Mouse (Mus musculus): ENCODE data around the gene Tagln. TPM values are rescaled to one million over a fixed set of nuclear protein-coding genes. Genes with fewer than 3 reads are reported as not detected.

Gene Tagln
- polyA plus RNA-seq, 1 experiment from 2014 or later, result 3.1 TPM

GRCm38 (mm10) chr9:45943628-45944505 is 8.0 kb upstream of the Tagln start:
- H3K4me1 ChIP-seq, result no peaks in the 10 kb centered on the region
- no peaks in the 10 kb centered on the region for H3K27me3 ChIP-seq
- no peak overlapping the region for H3K9ac ChIP-seq
- WGBS, result 92% methylated on average over 8 of the region's 8 CpGs
- peaks cover 94% of the 10 kb centered on the region for H3K36me3 ChIP-seq (ENCODE audit: poor library complexity, severe bottlenecking)
- no peaks in the 10 kb centered on the region for H3K9me3 ChIP-seq (replicated peaks)
- no peak overlapping the region for H3K4me2 ChIP-seq
- ATAC-seq, result no peak
- no peak overlapping the region for H3K27ac ChIP-seq
- H3K4me3 ChIP-seq, result no peak overlapping the region

- Histone ChIP-seq H3K4me1 (no peaks in the 10 kb centered on the region), H3K4me2 (no peak overlapping the region), H3K9ac (no peak overlapping the region), H3K27ac (no peak overlapping the region), H3K9me3 (replicated peaks) (no peaks in the 10 kb centered on the region), H3K4me3 (no peak overlapping the region), H3K27me3 (no peaks in the 10 kb centered on the region), H3K36me3 (ENCODE audit: poor library complexity, severe bottlenecking) (peaks cover 94% of the 10 kb centered on the region)
- 88% methylated on average over 8 of the region's 8 CpGs for WGBS
- ATAC-seq, result no peak
These were observed 7.1 kb upstream of the Tagln start for GRCm38 (mm10) chr9:45942916-45943315.

GRCm38 (mm10) chr9:45942464-45942863 is 6.6 kb upstream of the Tagln start:
- ATAC-seq, result no peak
- H3K27me3 ChIP-seq, result no peaks in the 10 kb centered on the region
- H3K4me2 ChIP-seq, result no peak overlapping the region
- H3K9ac ChIP-seq, result no peak overlapping the region
- no peak overlapping the region for H3K27ac ChIP-seq
- no peaks in the 10 kb centered on the region for H3K9me3 ChIP-seq (replicated peaks)
- H3K4me3 ChIP-seq, result no peak overlapping the region
- 92% methylated on average over 16 of the region's 16 CpGs for WGBS
- H3K4me1 ChIP-seq, result no peaks in the 10 kb centered on the region
- peaks cover 90% of the 10 kb centered on the region for H3K36me3 ChIP-seq (ENCODE audit: poor library complexity, severe bottlenecking)

GRCm38 (mm10) chr9:45941329-45941888 is 5.6 kb upstream of the Tagln start:
- Histone ChIP-seq H3K27ac (no peak overlapping the region), H3K4me1 (peaks cover under 1% of the 10 kb centered on the region; the same call in 1 of the 2 replicates), H3K4me3 (no peak overlapping the region), H3K36me3 (ENCODE audit: poor library complexity, severe bottlenecking) (peaks cover 79% of the 10 kb centered on the region), H3K27me3 (peaks cover 2% of the 10 kb centered on the region; the same call in 1 of the 2 replicates), H3K4me2 (no peak overlapping the region), H3K9ac (no peak overlapping the region), H3K9me3 (replicated peaks) (no peaks in the 10 kb centered on the region)
- ATAC-seq, result 0 out of 2 replicates have a peak, but pooled peaks have one; percentile 10
- WGBS, result 59% methylated on average over 18 of the region's 18 CpGs

GRCm38 (mm10) chr9:45939794-45940193 is 3.9 kb upstream of the Tagln start:
- H3K27ac ChIP-seq, result no peak overlapping the region
- H3K36me3 ChIP-seq (ENCODE audit: poor library complexity, severe bottlenecking), result peaks cover 63% of the 10 kb centered on the region
- H3K27me3 ChIP-seq, result peaks cover 4% of the 10 kb centered on the region; the same call in 1 of the 2 replicates
- no peak overlapping the region for H3K4me2 ChIP-seq
- ATAC-seq, result no peak
- WGBS, result 97% methylated on average over 6 of the region's 6 CpGs
- H3K4me1 ChIP-seq, result peaks cover 8% of the 10 kb centered on the region; the same call in 1 of the 2 replicates
- H3K9ac ChIP-seq, result no peak overlapping the region
- no peak overlapping the region for H3K4me3 ChIP-seq
- H3K9me3 ChIP-seq (replicated peaks), result no peaks in the 10 kb centered on the region

GRCm38 (mm10) chr9:45938952-45939637 is 3.2 kb upstream of the Tagln start:
- Histone ChIP-seq H3K9me3 (replicated peaks) (no peaks in the 10 kb centered on the region), H3K36me3 (ENCODE audit: poor library complexity, severe bottlenecking) (peaks cover 56% of the 10 kb centered on the region), H3K9ac (no peak overlapping the region), H3K27ac (no peak overlapping the region), H3K27me3 (peaks cover 4% of the 10 kb centered on the region; the same call in 1 of the 2 replicates), H3K4me1 (peaks cover 8% of the 10 kb centered on the region; the same call in 1 of the 2 replicates), H3K4me2 (no peak overlapping the region), H3K4me3 (no peak overlapping the region)
- 89% methylated on average over 15 of the region's 15 CpGs for WGBS
- no peak for ATAC-seq

GRCm38 (mm10) chr9:45938088-45938487 is 2.2 kb upstream of the Tagln start:
- no peak for ATAC-seq
- Histone ChIP-seq H3K9me3 (replicated peaks) (no peaks in the 10 kb centered on the region), H3K4me3 (no peak overlapping the region), H3K9ac (no peak overlapping the region), H3K36me3 (ENCODE audit: poor library complexity, severe bottlenecking) (peaks cover 46% of the 10 kb centered on the region), H3K27me3 (peaks cover 4% of the 10 kb centered on the region; the same call in 1 of the 2 replicates), H3K27ac (no peak overlapping the region), H3K4me2 (no peak overlapping the region), H3K4me1 (peaks cover 8% of the 10 kb centered on the region; the same call in 1 of the 2 replicates)
- WGBS, result 94% methylated on average over 8 of the region's 8 CpGs

GRCm38 (mm10) chr9:45936883-45937282 is 1.0 kb upstream of the Tagln start:
- ATAC-seq, result peak; percentile 41; the same call in 1 of the 2 replicates
- Histone ChIP-seq H3K27ac (no peak overlapping the region), H3K9ac (no peak overlapping the region), H3K4me3 (no peak overlapping the region), H3K36me3 (ENCODE audit: poor library complexity, severe bottlenecking) (peaks cover 34% of the 10 kb centered on the region), H3K4me2 (no peak overlapping the region), H3K9me3 (replicated peaks) (no peaks in the 10 kb centered on the region), H3K27me3 (peaks cover 4% of the 10 kb centered on the region; the same call in 1 of the 2 replicates), H3K4me1 (peaks cover 14% of the 10 kb centered on the region; the same call in 1 of the 2 replicates)
- WGBS, result 31% methylated on average over 3 of the region's 3 CpGs

GRCm38 (mm10) chr9:45932571-45933415 is 3.1 kb downstream of the Tagln start:
- WGBS, result 85% methylated on average over 11 of the region's 11 CpGs
- H3K9me3 ChIP-seq (replicated peaks), result no peaks in the 10 kb centered on the region
- no peak for ATAC-seq

GRCm38 (mm10) chr9:45931958-45932357 is 3.9 kb downstream of the Tagln start:
- Histone ChIP-seq H3K9ac (no peak overlapping the region), H3K4me3 (no peak overlapping the region), H3K27ac (no peak overlapping the region), H3K27me3 (peaks cover 4% of the 10 kb centered on the region; the same call in 1 of the 2 replicates), H3K4me2 (no peak overlapping the region), H3K36me3 (ENCODE audit: poor library complexity, severe bottlenecking) (peaks cover 46% of the 10 kb centered on the region), H3K9me3 (replicated peaks) (no peaks in the 10 kb centered on the region), H3K4me1 (peaks cover 14% of the 10 kb centered on the region; the same call in 1 of the 2 replicates)
- ATAC-seq, result no peak
- 62% methylated on average over 1 of the region's 1 CpGs for WGBS

More at GRCm38 (mm10) chr9:45932571-45933415, 3.1 kb downstream of the Tagln start:
- peaks cover 4% of the 10 kb centered on the region; the same call in 1 of the 2 replicates for H3K27me3 ChIP-seq
- no peak overlapping the region for H3K27ac ChIP-seq
- H3K4me3 ChIP-seq, result no peak overlapping the region
- peaks cover 38% of the 10 kb centered on the region for H3K36me3 ChIP-seq (ENCODE audit: poor library complexity, severe bottlenecking)
- H3K4me2 ChIP-seq, result no peak overlapping the region
- H3K4me1 ChIP-seq, result peaks cover 14% of the 10 kb centered on the region; the same call in 1 of the 2 replicates
- no peak overlapping the region for H3K9ac ChIP-seq

- peaks cover 5% of the 10 kb centered on the region; the same call in 1 of the 2 replicates for H3K4me1 ChIP-seq
- H3K27ac ChIP-seq, result no peak overlapping the region
- no peak overlapping the region for H3K4me3 ChIP-seq
- 88% methylated on average over 5 of the region's 5 CpGs for WGBS
- ATAC-seq, result no peak
- no peaks in the 10 kb centered on the region for H3K9me3 ChIP-seq (replicated peaks)
- peaks cover 61% of the 10 kb centered on the region for H3K36me3 ChIP-seq (ENCODE audit: poor library complexity, severe bottlenecking)
- H3K27me3 ChIP-seq, result no peaks in the 10 kb centered on the region
- H3K9ac ChIP-seq, result no peak overlapping the region
- no peak overlapping the region for H3K4me2 ChIP-seq
These were observed 6.6 kb downstream of the Tagln start for GRCm38 (mm10) chr9:45929285-45929684.
